Mouse (Mus musculus) liver, embryonic 11.5 days (tissue): ENCODE data around the gene Cd6. TPM values are rescaled to one million over a fixed set of nuclear protein-coding genes. Genes with fewer than 3 reads are reported as not detected.

Experiments used
- ATAC-seq: fragments of 200-750 bp; cut with Nextera tagmentation; replicated peaks from 2 replicates; pipeline ENCODE4 v1.8.0; 2017; ENCODE audit warnings: moderate number of reproducible peaks, mild to moderate bottlenecking, moderate TSS enrichment, moderate library complexity; ENCODE audit not compliant: low FRiP score
- DNase-seq: peaks from one replicate; pipeline ENCODE4 v3.0.0-alpha.2; 2017; ENCODE audit warnings: low spot score
- H3K27ac ChIP-seq: fragments of 300-500 bp; sonication (generic); 2 replicates; pipeline ENCODE4 v1.5.1; 2014; ENCODE audit warnings: mild to moderate bottlenecking, low read depth, low read length, control low read depth
- H3K27me3 ChIP-seq: fragments of 300-500 bp; sonication (generic); replicated peaks from 2 replicates; pipeline ENCODE4 v1.6.1; 2014; ENCODE audit warnings: low read length, mixed read lengths; ENCODE audit not compliant: control insufficient read depth, insufficient read depth
- H3K36me3 ChIP-seq: fragments of 300-500 bp; sonication (generic); 2 replicates; pipeline ENCODE4 v1.6.1; 2014; ENCODE audit warnings: mild to moderate bottlenecking, low read length, moderate library complexity, mixed read lengths; ENCODE audit not compliant: control insufficient read depth, insufficient read depth
- H3K4me1 ChIP-seq: fragments of 300-500 bp; sonication (generic); replicated peaks from 2 replicates; pipeline ENCODE4 v1.6.1; 2014; ENCODE audit warnings: low read length, mixed read lengths; ENCODE audit not compliant: control insufficient read depth, insufficient read depth
- H3K4me2 ChIP-seq: fragments of 300-500 bp; sonication (generic); 2 replicates; pipeline ENCODE4 v1.6.1; 2014; ENCODE audit warnings: mild to moderate bottlenecking, control low read depth, moderate library complexity
- H3K4me3 ChIP-seq: fragments of 300-500 bp; sonication (generic); 2 replicates; pipeline ENCODE4 v1.5.1; 2014; ENCODE audit warnings: low read depth, low read length, control low read depth
- H3K9ac ChIP-seq: fragments of 300-500 bp; sonication (generic); 2 replicates; pipeline ENCODE4 v1.6.1; 2014; ENCODE audit warnings: low read depth, low read length, control low read depth
- H3K9me3 ChIP-seq: fragments of 300-500 bp; sonication (generic); 2 replicates; pipeline ENCODE4 v1.6.1; 2016; ENCODE audit warnings: low read length, inconsistent platforms, mixed read lengths; ENCODE audit not compliant: control insufficient read depth
- WGBS: fragments of 180-500 bp; shearing (Covaris S2); extraction: QIAGEN DNeasy Blood & Tissue Kit; methylation state at CpG from one replicate; pipeline ENCODE4 v1.1.7; 2014; 5-methylcytosine and 5-hydroxymethylcytosine counted together
- polyA plus RNA-seq: library from polyadenylated mRNA; unstranded; fragments of >200 nt; fragmentation: Nextera tagmentation; extraction: Ambion mirVana; gene quantifications from 2 replicates; pipeline ENCODE4 v1.2.1, GENCODE M21; 2014

The Cd6 gene
- polyA plus RNA-seq, 1 experiment from 2014 or later = not detected

- Histone ChIP-seq H3K27ac (no peak overlapping the region), H3K4me1 (no peaks in the 10 kb centered on the region), H3K9ac (no peak overlapping the region), H3K4me3 (no peak overlapping the region), H3K27me3 (no peaks in the 10 kb centered on the region), H3K36me3 (no peaks in the 10 kb centered on the region), H3K4me2 (no peak overlapping the region), H3K9me3 (no peaks in the 10 kb centered on the region)
- ATAC-seq (no peak), DNase-seq (no peak)
- 73% methylated on average over 6 of the region's 6 CpGs for WGBS
These were observed 82.1 kb downstream of the Cd6 start for GRCm38 (mm10) chr19:10747718-10748117.

DNA sequence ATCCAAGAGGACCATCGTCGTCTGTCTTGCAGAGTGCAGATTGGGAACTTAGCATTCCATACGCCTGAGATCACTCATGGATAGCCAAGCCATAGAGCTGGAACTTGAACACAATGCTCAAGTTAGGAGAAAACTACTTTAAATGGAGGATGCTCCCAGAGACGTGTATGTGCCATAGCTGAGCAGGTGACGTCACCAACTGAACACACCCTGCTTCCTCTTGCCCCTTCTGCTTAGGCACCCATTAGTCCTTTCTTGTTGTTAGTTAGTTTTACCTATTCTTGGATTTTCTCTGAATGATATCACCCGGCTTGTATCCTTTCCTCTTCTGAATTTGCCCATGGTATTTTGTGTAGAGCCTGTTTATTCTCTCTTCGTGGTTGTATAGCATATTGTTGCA, 82.7 kb downstream of the Cd6 start:
- Histone ChIP-seq H3K27me3 (no peaks in the 10 kb centered on the region), H3K4me1 (no peaks in the 10 kb centered on the region), H3K9ac (no peak overlapping the region), H3K27ac (no peak overlapping the region), H3K9me3 (no peaks in the 10 kb centered on the region), H3K36me3 (no peaks in the 10 kb centered on the region), H3K4me2 (no peak overlapping the region), H3K4me3 (no peak overlapping the region)
- DNase-seq (no peak), ATAC-seq (no peak)
- WGBS = 75% methylated on average over 7 of the region's 7 CpGs

- Histone ChIP-seq H3K27ac (no peak overlapping the region), H3K27me3 (no peaks in the 10 kb centered on the region), H3K9me3 (no peaks in the 10 kb centered on the region), H3K9ac (no peak overlapping the region), H3K36me3 (no peaks in the 10 kb centered on the region), H3K4me3 (no peak overlapping the region), H3K4me1 (no peaks in the 10 kb centered on the region), H3K4me2 (no peak overlapping the region)
- DNase-seq = no peak
- WGBS = 45% methylated on average over 3 of the region's 3 CpGs
- no peak for ATAC-seq
These were observed 87.3 kb downstream of the Cd6 start for GRCm38 (mm10) chr19:10742565-10742964.

- ATAC-seq = no peak
- H3K4me1 ChIP-seq = no peaks in the 10 kb centered on the region
- H3K4me2 ChIP-seq = no peak overlapping the region
- no peaks in the 10 kb centered on the region for H3K36me3 ChIP-seq
- no peak overlapping the region for H3K4me3 ChIP-seq
- DNase-seq = no peak
- no peaks in the 10 kb centered on the region for H3K9me3 ChIP-seq
- 71% methylated on average over 6 of the region's 6 CpGs for WGBS
- H3K27me3 ChIP-seq = no peaks in the 10 kb centered on the region
- no peak overlapping the region for H3K27ac ChIP-seq
- no peak overlapping the region for H3K9ac ChIP-seq
These were observed 87.7 kb downstream of the Cd6 start for GRCm38 (mm10) chr19:10742145-10742544.

GRCm38 (mm10) chr19:10740641-10741440, 89.0 kb downstream of the Cd6 start:
- Histone ChIP-seq H3K4me3 (no peak overlapping the region), H3K36me3 (no peaks in the 10 kb centered on the region), H3K4me1 (no peaks in the 10 kb centered on the region), H3K27me3 (no peaks in the 10 kb centered on the region), H3K4me2 (no peak overlapping the region), H3K9ac (no peak overlapping the region), H3K27ac (no peak overlapping the region), H3K9me3 (no peaks in the 10 kb centered on the region)
- ATAC-seq (no peak; the same call in 1 of the 2 replicates), DNase-seq (no peak)
- WGBS = 26% methylated on average over 11 of the region's 11 CpGs

GRCm38 (mm10) chr19:10739916-10740315, 89.9 kb downstream of the Cd6 start:
- H3K4me1 ChIP-seq = no peaks in the 10 kb centered on the region
- H3K9me3 ChIP-seq = no peaks in the 10 kb centered on the region
- no peak overlapping the region for H3K4me2 ChIP-seq
- no peaks in the 10 kb centered on the region for H3K27me3 ChIP-seq
- DNase-seq = no peak
- no peak overlapping the region for H3K4me3 ChIP-seq
- WGBS = 91% methylated on average over 4 of the region's 4 CpGs
- H3K27ac ChIP-seq = no peak overlapping the region
- H3K9ac ChIP-seq = no peak overlapping the region
- no peak for ATAC-seq
- H3K36me3 ChIP-seq = no peaks in the 10 kb centered on the region

Other genes with a start within 250 kb of the Cd6 start
- gene Ddb1, start 224.7 kb downstream of the Cd6 start, polyA plus RNA-seq = 311 and 347 TPM in 2 replicates
- 16.1 and 16.2 TPM in 2 replicates for gene Tkfc, start 224.4 kb downstream of the Cd6 start, polyA plus RNA-seq
- gene Vwce, start 195.8 kb downstream of the Cd6 start, polyA plus RNA-seq = 7.8 and 10.4 TPM in 2 replicates
- gene Pga5, start 152.0 kb downstream of the Cd6 start, polyA plus RNA-seq = not detected in 2 replicates
- 23.2 TPM in 2 replicates for gene Vps37c, start 141.3 kb downstream of the Cd6 start, polyA plus RNA-seq
- gene Cd5, start 91.1 kb downstream of the Cd6 start, polyA plus RNA-seq = 0.05 TPM in 1 of 2 replicates, not detected in the other
- 1.1 and 1.2 TPM in 2 replicates for gene Slc15a3, start 9.7 kb upstream of the Cd6 start, polyA plus RNA-seq
- gene Tmem132a, start 39.9 kb upstream of the Cd6 start, polyA plus RNA-seq = 27.2 and 27.7 TPM in 2 replicates
- 42.7 and 45.4 TPM in 2 replicates for gene Tmem109, start 51.9 kb upstream of the Cd6 start, polyA plus RNA-seq
- 45.7 and 46.8 TPM in 2 replicates for gene Prpf19, start 65.2 kb upstream of the Cd6 start, polyA plus RNA-seq
- gene Zp1, start 90.6 kb upstream of the Cd6 start, polyA plus RNA-seq = not detected in 2 replicates
- gene Ptgdr2, start 107.1 kb upstream of the Cd6 start, polyA plus RNA-seq = not detected in 2 replicates
- gene Ccdc86, start 119.2 kb upstream of the Cd6 start, polyA plus RNA-seq = 46.0 TPM in 2 replicates
- not detected in 2 replicates for gene Ms4a10, start 144.6 kb upstream of the Cd6 start, polyA plus RNA-seq
- gene Ms4a15, start 163.2 kb upstream of the Cd6 start, polyA plus RNA-seq = not detected in 2 replicates
- gene Ms4a18, start 188.0 kb upstream of the Cd6 start, polyA plus RNA-seq = not detected in 2 replicates